ENCODE assay signal across 9 mouse cellular contexts in genomic region chr1:25033155-25034095, GRCm38 (mm10).
DNase-seq lines count a peak whose midpoint lies in the region; ATAC-seq and TF ChIP-seq lines count a peak whose summit lies in the region.
"Had no signal": no experiment of that assay in that cellular context is flagged by ENCODE, and none has a peak within 500 bp of the region (broad histone marks: within the 10 kb centered on the region; RNA-seq: fewer than 3 reads in every experiment).

No protein-coding gene starts in this region.

- peak; percentile 92 for ATAC-seq in hindbrain, embryonic 11.5 days (ENCODE audit: low FRiP score)
- peak; percentile 91 for ATAC-seq in midbrain, embryonic 12.5 days (ENCODE audit: low FRiP score, low read depth)
- no peak for ATAC-seq in stomach, postnatal 0 days (ENCODE audit: low FRiP score, low TSS enrichment)

- H3K27me3 ChIP-seq in hindbrain, embryonic 11.5 days (ENCODE audit: control insufficient read depth, insufficient read depth, low read length): no peaks in the 10 kb centered on the region
- H3K27me3 ChIP-seq in midbrain, embryonic 12.5 days: no peaks in the 10 kb centered on the region
- H3K27me3 ChIP-seq in stomach, postnatal 0 days (ENCODE audit: control insufficient read depth, insufficient read depth, low read length): no peaks in the 10 kb centered on the region

- no peaks in the 10 kb centered on the region for H3K4me1 ChIP-seq in hindbrain, embryonic 11.5 days (replicated peaks; ENCODE audit: control insufficient read depth, insufficient read depth, low read length)
- H3K4me1 ChIP-seq in midbrain, embryonic 12.5 days: peaks cover 6% of the 10 kb centered on the region
- no peaks in the 10 kb centered on the region for H3K4me1 ChIP-seq in stomach, postnatal 0 days (replicated peaks; ENCODE audit: control insufficient read depth, insufficient read depth)

- 48% methylated on average over 8 of the region's 8 CpGs for WGBS in hindbrain, embryonic 11.5 days
- WGBS in midbrain, embryonic 12.5 days: 48% methylated on average over 8 of the region's 8 CpGs
- 64% methylated on average over 8 of the region's 8 CpGs for WGBS in stomach, postnatal 0 days

- TF ChIP-seq CTCF in stomach, postnatal 0 days (IDR thresholded peaks at IDR 0.05; ENCODE audit: low read depth): no peak

- no peak for TF ChIP-seq EP300 in stomach, postnatal 0 days (optimal IDR thresholded peaks at IDR 0.05)

- no peaks in the 10 kb centered on the region for H3K36me3 ChIP-seq in hindbrain, embryonic 11.5 days (ENCODE audit: control insufficient read depth, insufficient read depth, low read length)
- H3K36me3 ChIP-seq in midbrain, embryonic 12.5 days: no peaks in the 10 kb centered on the region
- H3K36me3 ChIP-seq in stomach, postnatal 0 days (ENCODE audit: control insufficient read depth, insufficient read depth, low read length): no peaks in the 10 kb centered on the region

- H3K9me3 ChIP-seq in hindbrain, embryonic 11.5 days (ENCODE audit: control insufficient read depth, low read length): no peaks in the 10 kb centered on the region
- no peaks in the 10 kb centered on the region for H3K9me3 ChIP-seq in midbrain, embryonic 12.5 days
- no peaks in the 10 kb centered on the region for H3K9me3 ChIP-seq in stomach, postnatal 0 days (ENCODE audit: control insufficient read depth, low read length)

- DNase-seq in brain, adult 2 months (ENCODE audit: low read depth, low spot score): peak; percentile 92
- DNase-seq in cerebellum, postnatal 10 days: peak; percentile 83 to 89
- peak; percentile 36 for DNase-seq in hindbrain, embryonic 11.5 days (ENCODE audit: low spot score)
- DNase-seq in adrenal gland, adult (ENCODE audit: inconsistent age in 2 of 2, low spot score in 1 of 2): no peak
- no peak for DNase-seq in spleen, postnatal 4 days (ENCODE audit: low spot score in 2 of 2)
- DNase-seq in heart, adult 18-20 months: no peak
- DNase-seq in stomach, postnatal 0 days (ENCODE audit: low spot score): no peak
- DNase-seq: lung, postnatal 10 days had no signal

- H3K4me3 ChIP-seq in hindbrain, embryonic 11.5 days (ENCODE audit: low read depth, low read length): no peak overlapping the region
- H3K4me3 ChIP-seq in midbrain, embryonic 12.5 days: no peak overlapping the region
- no peak overlapping the region for H3K4me3 ChIP-seq in stomach, postnatal 0 days (ENCODE audit: low read depth, low read length)

- H3K4me2 ChIP-seq in hindbrain, embryonic 11.5 days (replicated peaks; ENCODE audit: low read depth, low read length): no peak overlapping the region
- no peak overlapping the region; the same call in 1 of the 2 replicates for H3K4me2 ChIP-seq in midbrain, embryonic 12.5 days (replicated peaks)
- H3K4me2 ChIP-seq in stomach, postnatal 0 days (replicated peaks; ENCODE audit: low read depth): no peak overlapping the region

- H3K9ac ChIP-seq in hindbrain, embryonic 11.5 days (ENCODE audit: low read depth, low read length): no peak overlapping the region
- no peak overlapping the region for H3K9ac ChIP-seq in midbrain, embryonic 12.5 days (replicated peaks)
- no peak overlapping the region for H3K9ac ChIP-seq in stomach, postnatal 0 days (ENCODE audit: low read length)

- H3K27ac ChIP-seq in hindbrain, embryonic 11.5 days (ENCODE audit: low read depth, low read length): no peak overlapping the region
- H3K27ac ChIP-seq in midbrain, embryonic 12.5 days (replicated peaks): no peak overlapping the region
- H3K27ac ChIP-seq in stomach, postnatal 0 days (replicated peaks): no peak overlapping the region

Comparison
In these comparisons a context has a peak if more than half of its experiments do, and no peak if none do; other contexts are left out.
1. DNase-seq: peak in brain, adult 2 months (single experiment), cerebellum, postnatal 10 days (2 of 2) and hindbrain, embryonic 11.5 days (single experiment); none in adrenal gland, adult (0 of 2), spleen, postnatal 4 days (0 of 2), heart, adult 18-20 months (0 of 2) and stomach, postnatal 0 days (single experiment).